Mouse (Mus musculus): ENCODE measurements around the gene Tnpo1.

- TF ChIP-seq CTCF (conservative IDR thresholded peaks at IDR 0.05; ENCODE audit: low read length) (no peak), POU5F1 (IDR thresholded peaks at IDR 0.05; ENCODE audit: borderline replicate concordance, low read length) (no peak)
Observed at GRCm38 (mm10) chr13:98815147-98815785, 110.9 kb downstream of the Tnpo1 start, which contains the start of gene Fcho2.
